Mouse (Mus musculus) forebrain, embryonic 11.5 days (tissue): ENCODE measurements around the gene Tex14. TPM values are rescaled to one million over a fixed set of nuclear protein-coding genes. Genes with fewer than 3 reads are reported as not detected.
"Not testable (repeated sequence)": the region's sequence is repeated elsewhere in the genome, so short reads cannot be mapped to it uniquely, and the experiment has no call there.

Experiments
- ATAC-seq: fragments of 200-750 bp; cut with Nextera tagmentation; replicated peaks from 2 replicates; pipeline ENCODE4 v1.8.0; 2017; ENCODE audit warnings: moderate TSS enrichment; ENCODE audit not compliant: low FRiP score
- DNase-seq: peaks from one replicate; pipeline ENCODE4 v3.0.0-alpha.2; 2017; ENCODE audit warnings: low spot score
- H3K27ac ChIP-seq: fragments of 300-500 bp; sonication (generic); 2 replicates; pipeline ENCODE4 v1.5.1; 2014; ENCODE audit warnings: low read depth, low read length
- H3K27me3 ChIP-seq: fragments of 300-500 bp; sonication (generic); 2 replicates; pipeline ENCODE4 v1.6.1; 2014; ENCODE audit warnings: mild to moderate bottlenecking, low read length, mixed read lengths; ENCODE audit not compliant: control insufficient read depth, insufficient read depth
- H3K36me3 ChIP-seq: fragments of 300-500 bp; sonication (generic); 2 replicates; pipeline ENCODE4 v1.6.1; 2014; ENCODE audit warnings: mild to moderate bottlenecking, low read length, moderate library complexity, mixed read lengths; ENCODE audit not compliant: control insufficient read depth, insufficient read depth
- H3K4me1 ChIP-seq: fragments of 300-500 bp; sonication (generic); replicated peaks from 2 replicates; pipeline ENCODE4 v1.6.1; 2014; ENCODE audit warnings: low read length, mixed read lengths; ENCODE audit not compliant: control insufficient read depth, insufficient read depth
- H3K4me2 ChIP-seq: fragments of 300-500 bp; sonication (generic); 2 replicates; pipeline ENCODE4 v1.6.1; 2014; ENCODE audit warnings: low read depth, mild to moderate bottlenecking, low read length, moderate library complexity, mixed read lengths; ENCODE audit not compliant: severe bottlenecking
- H3K4me3 ChIP-seq: fragments of 300-500 bp; sonication (generic); 2 replicates; pipeline ENCODE4 v1.5.1; 2014; ENCODE audit warnings: low read depth, low read length
- H3K9ac ChIP-seq: fragments of 300-500 bp; sonication (generic); 2 replicates; pipeline ENCODE4 v1.6.1; 2014; ENCODE audit warnings: low read length
- H3K9me3 ChIP-seq: fragments of 300-500 bp; sonication (generic); 2 replicates; pipeline ENCODE4 v1.6.1; 2016; ENCODE audit warnings: low read length, mixed read lengths; ENCODE audit not compliant: control insufficient read depth
- WGBS: fragments of 180-500 bp; shearing (Covaris S2); extraction: QIAGEN DNeasy Blood & Tissue Kit; methylation state at CpG from one replicate; pipeline ENCODE4 v1.1.7; 2014; 5-methylcytosine and 5-hydroxymethylcytosine counted together
- polyA plus RNA-seq: library from polyadenylated mRNA; unstranded; fragments of >200 nt; fragmentation: Nextera tagmentation; extraction: Ambion mirVana; gene quantifications from 2 replicates; pipeline ENCODE4 v1.2.1, GENCODE M21; 2014

The Tex14 gene
- polyA plus RNA-seq, 1 experiment from 2014 or later, result 0.33 TPM

DNA sequence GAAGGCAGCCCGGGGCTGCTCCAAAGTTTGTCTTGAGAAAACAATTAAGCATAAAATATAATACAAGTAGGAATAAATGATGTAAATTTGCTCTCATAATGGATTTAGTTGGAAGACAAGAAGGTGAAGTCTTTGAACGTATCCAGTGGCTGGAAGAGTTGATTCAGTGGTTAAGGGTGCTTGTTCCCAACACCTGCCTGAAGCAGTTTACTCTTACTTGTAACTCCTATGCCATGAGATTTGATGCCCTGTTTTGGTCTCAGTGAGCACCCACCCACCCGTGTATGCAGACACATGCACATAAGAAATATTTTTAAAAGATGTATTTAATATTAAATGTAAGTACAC lies 44.3 kb downstream of the Tex14 start:
- H3K4me1 ChIP-seq, result no peaks in the 10 kb centered on the region; the same call in 1 of the 2 replicates
- H3K27ac ChIP-seq, result peak overlapping the region; percentile 50
- H3K4me3 ChIP-seq, result no peak overlapping the region
- no peak overlapping the region for H3K9ac ChIP-seq
- no peaks in the 10 kb centered on the region for H3K9me3 ChIP-seq
- no peaks in the 10 kb centered on the region for H3K36me3 ChIP-seq
- DNase-seq, result no peak
- no peaks in the 10 kb centered on the region for H3K27me3 ChIP-seq
- no peak overlapping the region for H3K4me2 ChIP-seq
- ATAC-seq, result no peak
- 12% methylated on average over 3 of the region's 3 CpGs for WGBS

DNA sequence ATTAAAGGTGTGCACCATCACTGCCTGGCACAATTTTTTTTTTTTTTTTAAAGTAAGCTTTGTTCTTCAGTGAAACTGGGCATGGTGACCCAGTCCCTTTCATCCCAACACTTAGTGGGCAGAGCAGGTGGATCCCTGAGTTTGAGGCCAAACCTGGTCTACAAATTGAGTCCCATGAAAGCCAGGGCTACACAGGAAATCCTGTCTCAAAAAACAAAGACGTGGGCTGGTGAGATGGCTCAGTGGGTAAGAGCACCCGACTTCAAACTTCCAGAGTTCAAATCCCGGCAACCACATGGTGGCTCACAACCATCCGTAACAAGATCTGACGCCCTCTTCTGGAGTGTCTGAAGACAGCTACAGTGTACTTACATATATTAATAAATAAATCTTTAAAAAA lies 45.0 kb downstream of the Tex14 start:
- not testable (repeated sequence) for H3K4me3 ChIP-seq, ATAC-seq, H3K4me1 ChIP-seq, H3K27ac ChIP-seq, H3K9ac ChIP-seq, DNase-seq, H3K9me3 ChIP-seq, H3K27me3 ChIP-seq, H3K36me3 ChIP-seq, H3K4me2 ChIP-seq
- 60% methylated on average over 5 of the region's 5 CpGs for WGBS

DNA sequence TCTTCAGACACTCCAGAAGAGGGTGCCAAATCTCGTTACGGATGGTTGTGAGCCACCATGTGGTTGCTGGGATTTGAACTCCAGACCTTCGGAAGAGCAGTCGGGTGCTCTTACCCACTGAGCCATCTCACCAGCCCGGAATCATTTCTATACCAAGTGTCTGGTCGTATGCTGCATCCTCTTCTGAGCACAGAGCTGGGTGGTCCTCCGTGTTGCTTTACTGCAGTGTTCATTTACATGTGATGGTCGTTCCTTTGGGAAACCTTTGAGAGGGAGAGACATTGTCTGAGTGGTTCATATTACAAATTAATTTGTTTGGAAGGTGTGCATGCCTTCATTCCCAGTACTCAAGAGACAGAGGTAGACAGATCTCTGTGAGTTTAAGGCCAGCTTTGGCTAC lies 47.9 kb downstream of the Tex14 start:
- H3K4me2 ChIP-seq, H3K9me3 ChIP-seq, DNase-seq, H3K4me3 ChIP-seq, H3K27me3 ChIP-seq, H3K9ac ChIP-seq, H3K4me1 ChIP-seq, ATAC-seq, H3K36me3 ChIP-seq, H3K27ac ChIP-seq: not testable (repeated sequence)
- WGBS, result 82% methylated on average over 6 of the region's 8 CpGs

DNA sequence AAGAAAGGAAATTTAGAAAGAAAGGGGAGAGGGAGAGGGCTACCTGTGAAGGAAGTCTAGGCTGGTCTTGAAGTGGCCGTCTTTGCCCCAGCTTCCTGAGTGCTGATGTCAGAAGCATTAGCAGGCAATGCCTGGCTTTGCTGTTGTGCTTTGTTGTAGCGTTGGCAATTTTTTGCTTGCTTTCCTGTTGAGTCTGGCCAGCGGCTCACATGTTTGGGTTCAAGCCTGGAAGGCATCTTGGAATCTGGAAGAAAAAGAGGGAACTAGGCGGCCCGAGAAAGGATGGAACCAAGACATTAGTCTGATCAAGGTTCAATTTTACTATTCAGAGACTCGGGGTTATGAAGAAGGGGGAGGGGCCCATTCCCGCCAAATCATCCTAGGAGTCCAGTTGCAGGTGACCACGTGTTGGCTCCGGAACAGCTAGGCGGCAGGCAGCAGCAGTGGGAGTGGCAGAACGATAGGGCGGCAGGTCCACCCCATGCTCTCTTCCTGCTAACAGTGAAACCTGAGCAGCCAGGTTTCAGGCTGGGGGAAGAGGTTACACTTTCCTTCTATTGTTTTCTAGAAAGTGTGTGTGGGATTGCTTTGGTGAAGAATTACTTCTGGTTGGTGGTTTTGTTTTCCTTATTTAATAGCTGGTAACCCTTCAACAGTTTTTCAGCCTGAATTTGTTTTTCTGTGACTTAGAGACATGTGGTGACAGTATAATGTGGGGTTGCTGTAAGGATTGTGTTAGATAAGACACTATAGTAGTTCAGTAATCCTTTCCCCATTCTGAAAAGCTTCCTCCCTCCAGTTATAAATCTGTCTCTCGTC lies 48.6 kb downstream of the Tex14 start:
- Histone ChIP-seq H3K4me3 (no peak overlapping the region), H3K36me3 (no peaks in the 10 kb centered on the region), H3K27me3 (no peaks in the 10 kb centered on the region), H3K9ac (no peak overlapping the region), H3K4me2 (no peak overlapping the region), H3K27ac (no peak overlapping the region), H3K9me3 (no peaks in the 10 kb centered on the region), H3K4me1 (no peaks in the 10 kb centered on the region)
- 27% methylated on average over 13 of the region's 13 CpGs for WGBS
- no peak for ATAC-seq
- DNase-seq, result no peak

DNA sequence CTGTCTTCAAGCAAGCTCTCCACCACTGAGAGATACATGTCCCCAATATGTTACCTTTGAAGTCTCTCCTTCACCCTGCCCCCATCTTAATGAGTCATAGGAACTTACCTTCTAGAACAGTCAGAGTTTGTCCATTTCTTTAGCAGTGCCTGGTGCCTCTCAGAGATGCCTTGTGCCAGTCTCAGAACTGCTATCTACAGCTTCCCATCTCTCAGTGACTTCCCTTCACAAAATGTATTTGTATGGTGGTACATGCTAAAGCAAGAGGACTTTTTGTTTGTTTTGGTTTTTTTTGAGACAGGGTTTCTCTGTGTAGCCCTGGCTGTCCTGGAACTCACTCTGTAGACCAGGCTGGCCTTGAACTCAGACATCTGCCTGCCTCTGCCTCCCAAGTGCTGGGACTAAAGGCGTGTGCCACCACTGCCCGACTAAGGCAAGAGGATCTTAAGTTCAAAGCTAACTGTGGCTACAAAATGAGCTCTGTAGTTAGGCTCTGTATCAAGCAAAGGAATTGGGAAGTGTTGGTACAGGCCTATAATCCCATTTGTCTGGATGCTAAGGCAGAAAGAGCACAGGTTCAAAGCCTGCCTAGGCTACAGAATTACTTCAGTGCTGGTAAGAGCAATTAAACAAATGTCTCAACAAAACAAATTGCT lies 49.3 kb downstream of the Tex14 start:
- 93% methylated on average over 2 of the region's 2 CpGs for WGBS
- ATAC-seq, result no peak
- H3K36me3 ChIP-seq, result no peaks in the 10 kb centered on the region

DNA sequence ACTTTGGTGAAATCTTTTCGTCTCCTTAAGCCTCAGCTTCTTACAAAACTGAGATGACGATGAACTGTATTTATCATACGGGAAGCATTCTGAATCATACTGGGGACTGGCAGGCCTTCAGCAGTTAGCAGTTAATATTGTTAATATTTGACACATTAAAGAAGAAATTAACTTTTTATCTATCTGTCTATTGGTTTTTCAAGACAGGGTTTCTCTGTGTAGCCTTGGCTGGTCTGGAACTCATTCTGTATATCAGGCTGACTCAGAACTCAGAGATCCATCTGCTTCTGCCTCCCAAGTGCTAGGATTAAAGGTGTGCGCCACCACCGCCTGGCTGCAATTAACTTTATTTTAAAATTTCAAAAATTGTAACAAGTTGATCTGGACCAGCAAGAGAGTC lies 50.7 kb downstream of the Tex14 start:
- no peak overlapping the region for H3K4me3 ChIP-seq

More for the DNA sequence above, 49.3 kb downstream of the Tex14 start:
- H3K27me3 ChIP-seq, result no peaks in the 10 kb centered on the region
- DNase-seq, result no peak
- H3K4me2 ChIP-seq, result no peak overlapping the region
- no peak overlapping the region for H3K27ac ChIP-seq
- no peak overlapping the region for H3K9ac ChIP-seq
- H3K4me3 ChIP-seq, result no peak overlapping the region
- H3K9me3 ChIP-seq, result no peaks in the 10 kb centered on the region
- no peaks in the 10 kb centered on the region for H3K4me1 ChIP-seq

DNA sequence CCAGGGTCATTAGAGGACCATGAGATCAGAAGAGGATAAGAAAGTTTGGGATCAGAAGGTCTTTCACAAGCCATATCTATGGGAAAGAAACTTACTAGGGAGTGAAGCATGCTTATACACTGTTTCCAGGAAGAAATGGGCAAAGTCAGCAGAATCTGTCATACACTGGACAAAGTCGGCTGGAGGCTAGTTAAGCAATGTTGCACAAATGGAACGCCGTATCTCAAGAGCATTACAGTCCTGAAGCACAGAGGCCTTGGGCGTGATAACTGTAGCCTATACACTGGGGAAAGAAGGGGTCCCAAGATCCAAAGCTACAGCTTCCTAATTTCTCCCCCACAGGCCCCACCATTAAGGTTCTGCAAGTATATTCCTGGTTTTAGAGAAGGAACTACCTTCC lies 51.1 kb downstream of the Tex14 start:
- Histone ChIP-seq H3K4me3 (no peak overlapping the region), H3K4me1 (no peaks in the 10 kb centered on the region), H3K9me3 (no peaks in the 10 kb centered on the region), H3K4me2 (no peak overlapping the region), H3K27me3 (no peaks in the 10 kb centered on the region), H3K36me3 (no peaks in the 10 kb centered on the region), H3K27ac (no peak overlapping the region), H3K9ac (no peak overlapping the region)
- WGBS, result 91% methylated on average over 4 of the region's 4 CpGs
- DNase-seq (no peak), ATAC-seq (no peak)

More for the DNA sequence above, 50.7 kb downstream of the Tex14 start:
- Histone ChIP-seq H3K4me2 (no peak overlapping the region), H3K9me3 (no peaks in the 10 kb centered on the region), H3K27ac (no peak overlapping the region), H3K9ac (no peak overlapping the region), H3K36me3 (no peaks in the 10 kb centered on the region), H3K27me3 (no peaks in the 10 kb centered on the region), H3K4me1 (no peaks in the 10 kb centered on the region)
- ATAC-seq (no peak), DNase-seq (no peak)
- 93% methylated on average over 5 of the region's 5 CpGs for WGBS

DNA sequence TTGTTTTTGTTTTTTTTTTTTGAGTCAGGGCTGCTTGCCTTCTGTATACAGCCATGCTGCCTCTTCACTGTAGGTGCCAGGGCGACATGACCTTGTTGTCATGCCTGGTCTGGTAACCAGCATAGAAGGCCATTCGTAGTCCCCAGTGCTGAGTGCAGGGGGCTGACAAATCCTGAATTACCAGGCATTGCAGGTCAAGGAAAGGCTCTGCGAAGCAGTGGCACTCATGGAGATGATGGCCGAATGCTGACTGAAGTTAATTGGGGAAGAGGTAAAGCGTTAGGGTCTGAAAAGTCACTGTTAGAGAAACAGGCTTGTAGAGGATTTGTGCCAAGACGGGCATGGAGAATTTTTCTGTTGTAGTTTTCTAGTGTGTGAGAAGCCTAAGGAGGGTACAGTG lies 55.7 kb downstream of the Tex14 start:
- H3K27me3 ChIP-seq, result no peaks in the 10 kb centered on the region
- no peak for DNase-seq
- WGBS, result 86% methylated on average over 6 of the region's 6 CpGs
- H3K4me3 ChIP-seq, result no peak overlapping the region
- H3K9ac ChIP-seq, result no peak overlapping the region
- no peaks in the 10 kb centered on the region for H3K4me1 ChIP-seq
- no peaks in the 10 kb centered on the region for H3K9me3 ChIP-seq
- no peak for ATAC-seq
- H3K36me3 ChIP-seq, result no peaks in the 10 kb centered on the region
- H3K27ac ChIP-seq, result no peak overlapping the region
- H3K4me2 ChIP-seq, result no peak overlapping the region
